ENCODE assay signal across 1 mouse cellular context in the genomic region with DNA sequence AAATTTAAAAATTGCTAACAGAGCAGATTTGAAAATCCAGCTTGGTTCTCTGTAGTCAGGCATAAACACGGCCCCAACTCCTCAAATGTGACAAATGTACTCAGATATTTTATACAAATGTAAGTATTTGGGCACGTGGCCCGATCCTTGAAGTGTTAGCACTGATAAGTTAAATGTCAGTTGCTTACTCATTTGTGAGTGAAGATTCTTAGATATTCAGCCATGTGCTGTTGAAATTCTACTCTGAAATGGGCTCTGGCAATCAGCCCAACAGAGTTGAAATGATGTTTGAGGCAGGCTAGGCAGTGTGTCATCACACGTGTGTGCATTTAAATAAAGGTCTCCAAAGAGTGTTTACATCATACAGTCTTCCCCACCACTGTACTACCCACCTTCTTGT.
TF ChIP-seq lines count a peak whose summit lies in the region.

No protein-coding gene starts in this region.

TF ChIP-seq in MEL, 35 proteins besides CTCF, POLR2A, EP300 and RAD21 (continued from another document):
- TF ChIP-seq NELFE (IDR thresholded peaks at IDR 0.05; ENCODE audit: low read depth, low read length) (no peak), MAZ (IDR thresholded peaks at IDR 0.05; ENCODE audit: low read depth, low read length) (no peak), ZC3H11A (IDR thresholded peaks at IDR 0.05; ENCODE audit: low read depth, low read length) (no peak), ELF1 (IDR thresholded peaks at IDR 0.05; ENCODE audit: low read depth, low read length) (no peak), ZMIZ1 (IDR thresholded peaks at IDR 0.05; ENCODE audit: low read depth, low read length) (no peak)
